Mouse (Mus musculus) thymus, adult 18-20 months (tissue): ENCODE results near the gene Gprin2.

Experiments
- DNase-seq, 2 experiments: peaks; one replicate each; pipeline ENCODE4 v3.0.0; 2022; ENCODE audit warnings: mixed read lengths in 2 of 2

The Gprin2 gene

GRCm38 (mm10) chr14:34200738-34201230, 669 bp downstream of the Gprin2 start:
- DNase-seq = no peak

DNA sequence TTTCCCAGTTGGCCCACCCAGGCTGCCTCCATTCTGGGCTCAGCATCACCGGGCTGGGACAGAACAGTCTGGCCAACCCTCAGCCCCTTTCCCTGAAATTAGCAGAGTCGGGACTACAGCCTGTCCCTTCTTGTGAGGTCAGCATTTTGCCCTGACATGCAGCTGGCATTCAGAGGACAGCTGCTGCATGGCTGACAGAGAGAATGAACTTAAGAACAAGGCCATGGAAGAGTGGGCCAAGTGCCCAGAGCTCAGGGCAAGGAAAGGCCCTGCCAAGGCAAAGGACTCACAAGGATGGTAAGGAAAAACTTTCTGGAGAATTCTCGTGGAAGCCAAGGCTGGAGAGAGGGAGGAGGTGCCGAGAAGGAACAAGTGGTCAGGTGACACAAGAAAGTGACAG, 4.7 kb downstream of the Gprin2 start:
- no peak for DNase-seq

GRCm38 (mm10) chr14:34195466-34195865, 6.0 kb downstream of the Gprin2 start:
- DNase-seq = no peak

DNA sequence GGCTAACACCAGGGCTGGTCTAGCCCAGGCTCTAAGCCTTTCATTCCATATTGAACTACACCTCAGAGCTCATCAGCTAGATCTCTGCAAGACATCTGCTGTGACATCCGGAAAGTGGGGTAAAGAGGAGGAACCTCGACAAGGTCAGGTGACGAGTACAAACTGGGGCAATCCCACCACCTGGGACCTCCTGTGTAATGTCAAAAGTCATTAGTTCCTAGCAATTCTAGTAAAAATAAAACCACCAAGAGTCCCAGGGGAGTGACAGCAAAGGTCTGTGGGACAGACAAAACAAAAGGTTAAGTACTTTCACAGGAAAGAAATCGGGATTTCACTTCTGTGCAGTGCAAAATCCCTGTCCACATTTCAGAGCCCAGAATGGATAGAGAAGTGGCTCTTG, 7.6 kb downstream of the Gprin2 start:
- no peak for DNase-seq

- no peak for DNase-seq
Measured at GRCm38 (mm10) chr14:34190361-34190760, 11.1 kb downstream of the Gprin2 start.

- peak; percentile 13 to 17 for DNase-seq
Measured at GRCm38 (mm10) chr14:34188629-34189028, 12.8 kb downstream of the Gprin2 start.

- DNase-seq = no peak
Measured at GRCm38 (mm10) chr14:34183101-34183500, 18.4 kb downstream of the Gprin2 start.

- no peak for DNase-seq
Measured at GRCm38 (mm10) chr14:34179351-34179750, 22.1 kb downstream of the Gprin2 start.

GRCm38 (mm10) chr14:34171107-34171506, 30.3 kb downstream of the Gprin2 start:
- no peak for DNase-seq

DNA sequence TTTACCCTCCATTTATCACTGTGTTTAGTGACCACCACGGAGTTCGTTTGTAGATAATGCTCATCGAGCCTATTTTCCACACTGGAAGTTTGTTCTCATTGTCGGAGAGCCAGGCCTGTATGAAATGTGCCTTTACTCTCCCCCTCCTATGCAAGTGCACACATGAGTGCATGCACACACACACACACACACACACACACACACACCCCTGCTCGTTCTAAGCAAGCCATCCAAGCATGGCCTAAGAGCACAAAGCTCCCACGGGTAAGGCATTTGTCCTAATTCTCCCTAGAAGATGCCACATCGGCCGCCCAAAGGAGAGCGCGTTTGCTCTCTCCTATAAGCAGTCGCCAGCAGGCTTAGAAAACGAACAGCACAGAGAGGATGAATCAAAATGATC, 45.7 kb downstream of the Gprin2 start:
- no peak for DNase-seq

- no peak for DNase-seq
Measured at GRCm38 (mm10) chr14:34154601-34155337, 46.7 kb downstream of the Gprin2 start.

- DNase-seq = peak in 1 of 2 experiments; percentile 8
Measured at GRCm38 (mm10) chr14:34152342-34152741, 49.1 kb downstream of the Gprin2 start, which contains the start of gene Npy4r. Npy4r (minus strand) TSS chr14:34152489.

DNA sequence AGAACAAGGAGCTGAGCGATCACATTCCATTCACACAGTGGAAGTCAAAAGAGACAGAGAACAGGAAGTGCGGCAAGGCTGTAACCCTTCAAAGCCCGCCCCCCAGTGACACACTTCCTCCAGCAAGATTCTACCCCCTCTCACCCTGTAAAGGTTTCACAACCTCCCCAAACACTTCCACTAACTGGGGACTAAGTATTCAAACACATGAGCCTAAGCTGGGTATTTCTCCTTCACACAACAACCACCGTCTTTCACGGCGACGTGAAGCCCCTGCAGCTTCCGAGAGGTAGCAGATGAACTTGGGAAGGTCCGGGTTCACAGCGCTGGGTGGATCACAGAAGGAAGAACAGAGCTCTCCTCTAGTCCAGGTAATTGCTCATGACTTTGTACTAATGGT, 58.5 kb downstream of the Gprin2 start:
- DNase-seq = no peak

DNA sequence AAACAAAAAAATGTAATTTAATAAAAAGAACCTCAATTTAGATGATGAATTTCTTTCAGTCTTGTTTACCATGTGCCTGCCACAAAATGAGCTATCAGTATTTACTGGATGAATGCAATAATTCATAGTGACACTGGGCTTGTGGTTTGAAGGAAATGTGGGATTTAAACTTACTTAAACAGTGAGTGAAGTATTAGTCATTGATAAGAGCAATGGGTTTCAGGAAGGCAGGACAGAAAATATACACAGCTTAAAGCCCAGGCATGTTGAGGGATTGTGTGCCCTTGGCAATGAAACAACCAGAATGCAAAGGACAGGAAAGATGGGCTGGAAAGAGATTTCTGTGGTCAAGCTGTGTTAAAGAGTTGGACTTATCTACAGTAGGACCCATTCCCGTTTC, 59.1 kb downstream of the Gprin2 start:
- no peak for DNase-seq

DNA sequence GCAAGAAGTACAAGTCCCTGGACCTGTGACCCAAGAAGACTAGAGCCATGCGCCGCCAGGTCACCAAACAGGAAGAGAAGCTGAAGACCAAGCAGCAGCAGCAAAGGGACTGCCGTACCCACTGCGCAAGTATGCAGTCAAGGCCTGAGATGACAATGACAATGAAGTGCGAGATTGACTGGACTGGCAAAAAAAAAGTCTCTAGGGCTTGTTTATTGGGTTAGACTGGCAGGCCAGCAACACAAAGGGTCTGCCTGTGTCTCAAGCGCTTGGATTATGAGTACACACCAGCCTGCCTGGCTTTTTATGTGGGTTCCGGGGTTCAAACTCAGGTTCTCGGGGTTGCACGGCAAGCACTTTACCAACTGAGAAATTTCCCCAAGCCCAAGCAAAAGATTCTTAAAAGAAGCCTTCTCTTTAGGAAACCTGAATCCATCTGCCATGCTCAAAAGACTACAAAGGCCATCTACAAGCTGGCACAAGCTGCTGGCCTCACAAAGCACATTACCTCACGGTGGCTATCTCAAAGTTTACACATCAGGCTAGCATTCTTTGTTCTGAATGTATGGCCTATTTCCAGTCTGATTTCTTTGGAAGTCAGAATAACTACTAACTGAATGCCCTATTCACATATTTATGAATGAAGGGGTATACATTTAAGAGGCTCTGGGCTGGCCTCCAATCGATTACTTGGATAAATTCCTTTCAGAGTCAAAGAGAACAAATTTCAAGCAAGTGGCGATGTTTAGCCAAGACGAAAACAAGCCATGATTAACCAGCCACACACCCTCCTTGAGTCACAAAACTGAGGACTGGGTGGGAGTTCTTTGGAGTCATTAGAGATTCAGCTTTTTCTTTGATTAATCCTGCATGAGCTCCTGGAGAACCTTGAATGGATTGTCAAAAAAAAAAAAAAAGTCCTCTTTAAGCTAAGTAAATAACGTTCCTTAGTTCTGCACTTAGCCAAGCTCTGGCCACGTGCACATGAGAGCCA, 61.5 kb downstream of the Gprin2 start:
- no peak for DNase-seq
